Mouse (Mus musculus): ENCODE data around the gene Mid2. TPM values are rescaled to one million over a fixed set of nuclear protein-coding genes. Genes with fewer than 3 reads are reported as not detected.

Gene Mid2
- polyA plus RNA-seq, 1 experiment from 2014 or later, result 5.6 TPM

GRCm38 (mm10) chrX:140722400-140722799 lies 58.0 kb downstream of the Mid2 start:
- WGBS, result 45% methylated on average over 4 of the region's 4 CpGs
- no peaks in the 10 kb centered on the region for H3K4me1 ChIP-seq
- H3K4me2 ChIP-seq (replicated peaks), result no peak overlapping the region

GRCm38 (mm10) chrX:140738986-140739385 lies 74.6 kb downstream of the Mid2 start:
- Histone ChIP-seq H3K4me2 (replicated peaks) (no peak overlapping the region), H3K4me1 (no peaks in the 10 kb centered on the region), H3K27me3 (replicated peaks) (no peaks in the 10 kb centered on the region), H3K27ac (no peak overlapping the region), H3K9me3 (no peaks in the 10 kb centered on the region), H3K9ac (no peak overlapping the region), H3K4me3 (no peak overlapping the region), H3K36me3 (no peaks in the 10 kb centered on the region)
- no peak for ATAC-seq (ENCODE audit: low FRiP score, low read depth)

More at GRCm38 (mm10) chrX:140722400-140722799, 58.0 kb downstream of the Mid2 start:
- Histone ChIP-seq H3K36me3 (no peaks in the 10 kb centered on the region), H3K9ac (no peak overlapping the region), H3K27ac (no peak overlapping the region), H3K27me3 (replicated peaks) (no peaks in the 10 kb centered on the region), H3K4me3 (no peak overlapping the region), H3K9me3 (no peaks in the 10 kb centered on the region)
- ATAC-seq (ENCODE audit: low FRiP score, low read depth), result no peak

GRCm38 (mm10) chrX:140743213-140743612 lies 78.8 kb downstream of the Mid2 start:
- WGBS, result 56% methylated on average over 5 of the region's 5 CpGs
- no peaks in the 10 kb centered on the region for H3K4me1 ChIP-seq
- ATAC-seq (ENCODE audit: low FRiP score, low read depth), result no peak

GRCm38 (mm10) chrX:140769794-140770193 lies 105.4 kb downstream of the Mid2 start:
- Histone ChIP-seq H3K4me2 (replicated peaks) (no peak overlapping the region), H3K36me3 (no peaks in the 10 kb centered on the region), H3K9ac (no peak overlapping the region), H3K9me3 (no peaks in the 10 kb centered on the region), H3K4me3 (no peak overlapping the region), H3K27ac (no peak overlapping the region), H3K4me1 (no peaks in the 10 kb centered on the region), H3K27me3 (replicated peaks) (no peaks in the 10 kb centered on the region)
- WGBS, result 78% methylated on average over 1 of the region's 1 CpGs
- ATAC-seq (ENCODE audit: low FRiP score, low read depth), result no peak

More at GRCm38 (mm10) chrX:140743213-140743612, 78.8 kb downstream of the Mid2 start:
- no peak overlapping the region for H3K4me3 ChIP-seq
- H3K36me3 ChIP-seq, result no peaks in the 10 kb centered on the region
- no peaks in the 10 kb centered on the region for H3K27me3 ChIP-seq (replicated peaks)
- no peak overlapping the region for H3K4me2 ChIP-seq (replicated peaks)
- H3K9me3 ChIP-seq, result no peaks in the 10 kb centered on the region
- no peak overlapping the region for H3K27ac ChIP-seq
- no peak overlapping the region for H3K9ac ChIP-seq

- ATAC-seq (ENCODE audit: low FRiP score, low read depth), result no peak
- WGBS, result 90% methylated on average over 2 of the region's 2 CpGs
- Histone ChIP-seq H3K4me3 (no peak overlapping the region), H3K9ac (no peak overlapping the region), H3K4me1 (no peaks in the 10 kb centered on the region), H3K4me2 (replicated peaks) (no peak overlapping the region), H3K36me3 (no peaks in the 10 kb centered on the region), H3K27me3 (replicated peaks) (0 out of 2 replicates have a peak, but pooled peaks cover 6% of the 10 kb centered on the region), H3K9me3 (no peaks in the 10 kb centered on the region), H3K27ac (no peak overlapping the region)
Measured at GRCm38 (mm10) chrX:140805340-140805739, 140.9 kb downstream of the Mid2 start.

GRCm38 (mm10) chrX:140813312-140814006 lies 149.1 kb downstream of the Mid2 start, which contains the start of gene Tex13b:
Gene Tex13b (minus strand): TSS chrX:140813433.
- ATAC-seq (ENCODE audit: low FRiP score, low read depth), result no peak
- Histone ChIP-seq H3K36me3 (no peaks in the 10 kb centered on the region), H3K9ac (no peak within 1 kb of the TSS), H3K27me3 (replicated peaks) (peaks cover 2% of the 10 kb centered on the region; the same call in 1 of the 2 replicates), H3K4me1 (no peaks in the 10 kb centered on the region), H3K9me3 (no peaks in the 10 kb centered on the region), H3K4me3 (no peak within 1 kb of the TSS), H3K27ac (no peak within 1 kb of the TSS), H3K4me2 (replicated peaks) (no peak within 1 kb of the TSS)
- WGBS, result 95% methylated on average over 22 of the region's 22 CpGs

Other genes with a start within 250 kb of the Mid2 start
- gene Prps1, start 208.0 kb upstream of the Mid2 start, polyA plus RNA-seq (2016; fragmentation: Nextera tagmentation; extraction: Ambion mirVana), result 66.0 and 69.5 TPM in 2 replicates
- 133 and 134 TPM in 2 replicates for gene Tsc22d3, start 63.9 kb upstream of the Mid2 start, polyA plus RNA-seq (2016; fragmentation: Nextera tagmentation; extraction: Ambion mirVana)
- gene Tex13b, start 148.8 kb downstream of the Mid2 start, polyA plus RNA-seq (2016; fragmentation: Nextera tagmentation; extraction: Ambion mirVana), result not detected in 2 replicates
- gene Vsig1, start 243.0 kb downstream of the Mid2 start, polyA plus RNA-seq (2016; fragmentation: Nextera tagmentation; extraction: Ambion mirVana), result not detected in 2 replicates

Data from neural tube, embryonic 12.5 days (tissue).